Mouse (Mus musculus) spleen, postnatal 4 days (tissue): ENCODE results near the gene Smim27.

ENCODE experiments used
- DNase-seq, 2 experiments: peaks; one replicate each; pipeline ENCODE4 v3.0.0; 2022; ENCODE audit warnings: low spot score in 2 of 2

Smim27 gene

DNA sequence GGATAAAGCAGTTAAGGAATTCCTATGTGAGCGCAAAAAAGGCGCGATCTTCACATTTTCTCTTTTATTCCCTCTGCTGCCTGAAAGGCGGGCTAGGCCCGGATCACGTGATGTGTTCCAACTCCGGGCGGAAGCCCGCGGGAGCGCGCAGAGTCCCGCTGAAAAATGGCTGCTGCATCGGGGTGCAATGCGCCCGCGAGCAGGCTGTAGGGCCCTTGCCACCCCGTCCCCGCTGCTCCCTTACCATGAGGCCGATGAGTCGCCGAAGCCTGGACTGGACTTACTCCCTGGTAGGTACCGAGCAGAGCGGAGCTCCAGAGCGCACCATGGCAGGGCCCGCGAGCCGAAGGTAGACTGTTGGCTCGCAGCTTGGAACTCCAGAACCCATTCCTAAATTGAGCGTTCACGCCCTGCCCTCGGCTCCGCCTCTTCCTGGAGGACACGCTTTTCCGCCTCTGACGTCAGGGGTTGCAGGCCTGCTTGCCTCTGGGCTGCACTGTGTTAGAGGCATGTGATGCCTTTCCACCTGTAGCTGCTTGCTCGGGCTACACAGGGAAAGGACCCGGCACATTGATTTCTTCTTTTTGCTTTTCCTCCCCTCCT, at the start of gene Smim27, which contains the start of gene Topors:
Gene Smim27, plus strand, starts transcription at position 150 of the 603 bp plus-strand sequence.
Gene Topors, minus strand, starts transcription at position 421 of the 603 bp plus-strand sequence.
- DNase-seq = peak; percentile 87 to 92

DNA sequence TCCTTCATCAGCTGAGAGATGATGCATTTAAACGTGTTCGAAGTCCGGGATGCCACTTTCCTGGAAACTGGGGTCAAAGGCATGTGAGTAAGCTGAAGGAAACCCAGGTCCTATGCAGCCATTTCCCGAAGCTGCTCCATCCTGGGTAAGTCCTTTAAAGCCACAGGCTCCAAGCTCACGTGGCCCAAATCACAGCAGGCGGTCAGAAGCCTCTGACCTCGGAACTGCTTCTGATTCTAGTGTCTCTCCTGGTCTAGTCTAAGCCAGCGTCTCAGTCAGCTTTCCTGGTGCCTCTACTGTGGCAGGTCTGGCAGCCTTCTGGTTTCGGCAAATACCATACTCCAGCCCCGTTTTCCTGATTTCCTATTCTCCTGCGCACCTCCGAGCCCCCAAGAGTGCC, 48.9 kb upstream of the Smim27 start:
- DNase-seq = no peak

DNA sequence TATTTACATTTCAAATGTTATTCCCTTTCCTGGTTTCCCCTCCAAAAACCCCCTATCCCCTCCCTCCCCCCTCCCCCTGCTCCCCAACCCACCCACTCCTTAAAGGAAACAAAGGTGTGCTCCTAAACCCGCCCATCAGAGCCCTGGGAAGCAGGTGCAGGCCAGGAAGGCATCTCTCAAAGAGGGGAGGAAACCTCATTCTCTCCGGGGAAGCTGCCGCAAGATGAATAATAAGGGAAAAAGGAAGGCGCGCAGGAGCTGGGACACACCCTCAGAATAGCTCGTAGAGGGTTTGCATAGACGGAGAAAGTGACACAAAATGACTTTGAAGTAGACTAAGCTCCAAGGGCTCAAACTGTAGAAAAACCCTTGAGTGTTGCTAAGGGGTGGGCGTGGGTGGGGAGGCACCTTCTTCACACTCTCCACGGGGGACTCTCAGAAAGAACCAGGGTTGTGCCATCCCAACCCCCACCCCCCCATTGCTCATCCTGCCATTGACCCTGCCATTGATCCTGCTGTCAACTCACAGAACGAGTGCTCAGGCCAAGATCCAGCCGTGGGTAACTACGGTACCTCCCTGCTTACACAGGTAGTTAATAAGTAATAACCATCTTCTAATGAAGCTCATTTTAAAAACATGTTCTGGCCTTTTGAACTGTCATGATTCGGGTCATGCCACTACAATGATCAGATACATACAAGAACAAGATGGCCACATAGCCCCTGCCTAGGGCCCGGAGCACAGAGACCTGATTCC, 48.2 kb upstream of the Smim27 start:
- no peak for DNase-seq

DNA sequence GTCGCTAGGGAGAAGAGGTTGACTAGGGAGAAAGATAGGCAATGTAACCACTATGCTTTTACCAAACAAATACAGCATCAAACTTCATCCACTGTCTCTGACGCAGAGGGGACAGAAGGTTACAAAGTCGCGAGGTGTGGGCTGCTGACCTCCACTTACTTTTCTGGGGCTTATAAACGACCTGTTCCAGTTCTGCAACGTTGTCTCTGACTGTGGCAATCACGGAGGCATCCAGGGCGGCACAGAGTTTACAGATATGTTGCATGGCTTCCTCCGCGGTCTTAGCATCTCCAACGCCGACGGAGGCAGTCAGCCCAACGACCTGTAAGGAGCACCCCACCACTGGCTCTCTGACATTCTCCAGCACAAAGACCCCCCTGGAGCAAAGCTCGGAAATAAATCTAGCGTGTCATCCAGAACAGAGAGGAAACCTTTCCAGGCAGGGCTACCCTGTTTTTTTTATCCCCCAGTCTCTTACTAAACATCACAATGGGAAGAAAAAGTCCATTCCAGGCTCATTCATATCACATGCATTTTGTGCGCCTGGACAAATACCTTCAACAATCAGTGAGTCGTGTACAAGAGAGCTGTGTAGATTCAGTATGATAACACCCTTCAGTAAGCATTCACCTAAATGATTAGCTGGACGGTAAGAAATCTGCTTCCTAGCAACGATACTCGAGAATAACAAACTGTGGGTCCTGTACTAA, 47.3 kb upstream of the Smim27 start:
- no peak for DNase-seq

DNA sequence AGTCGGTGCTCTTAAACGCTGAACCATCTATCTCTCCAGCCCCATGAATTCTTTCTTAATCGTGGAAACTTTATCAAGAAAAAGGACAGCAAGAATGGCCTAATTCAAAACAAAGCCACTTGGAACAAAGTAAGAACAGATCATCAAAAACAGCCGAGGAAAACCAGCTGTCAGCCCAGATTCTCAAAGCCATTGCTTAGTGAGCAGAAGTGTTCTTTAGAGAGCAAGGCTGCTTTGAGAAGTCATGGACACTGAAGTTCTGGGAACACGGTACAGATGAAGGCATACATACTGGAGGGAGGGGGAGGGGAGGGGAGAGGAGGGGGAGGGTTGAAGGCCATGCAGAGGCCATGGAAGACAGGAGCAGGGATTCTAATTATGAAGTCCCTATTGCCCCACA, 43.3 kb upstream of the Smim27 start:
- no peak for DNase-seq

DNA sequence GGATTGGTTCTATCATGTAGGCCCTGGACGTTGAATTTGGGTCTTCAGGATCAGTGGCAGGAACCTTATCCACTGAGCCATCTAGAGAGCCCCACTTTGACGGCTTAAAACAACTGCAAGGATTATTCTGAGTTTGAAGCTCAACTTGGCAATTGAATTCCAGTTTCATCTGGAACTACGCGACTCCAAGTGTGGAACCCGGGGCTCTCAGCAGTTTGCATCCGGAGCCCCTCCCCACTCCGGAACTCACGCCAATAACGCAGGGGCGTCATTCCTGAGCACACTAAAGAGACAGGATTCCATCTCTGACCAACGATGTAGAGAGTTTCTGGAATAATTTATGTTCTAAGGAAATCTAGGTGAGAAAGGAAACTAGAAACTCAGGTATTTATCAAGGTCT, 42.2 kb upstream of the Smim27 start:
- no peak for DNase-seq

DNA sequence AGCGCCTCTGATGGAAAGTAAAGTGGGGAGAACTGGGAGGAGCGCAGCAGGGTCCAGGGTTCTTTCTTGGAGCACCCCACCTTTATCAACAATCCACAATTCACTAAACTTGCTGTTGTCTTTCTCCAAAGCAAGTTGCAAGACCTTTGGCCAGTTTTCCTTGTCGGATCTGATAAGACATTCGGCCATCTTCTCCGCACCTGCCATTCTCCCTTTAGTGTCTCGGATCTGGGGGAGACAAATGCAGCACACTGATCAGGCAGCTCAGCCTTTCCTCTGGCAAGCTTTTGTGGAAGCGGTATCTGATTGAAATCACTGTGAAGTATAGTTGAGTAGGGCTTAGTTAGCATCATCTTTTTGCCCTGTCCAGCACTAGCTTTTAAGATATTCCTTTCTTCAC, 41.5 kb upstream of the Smim27 start:
- no peak for DNase-seq

DNA sequence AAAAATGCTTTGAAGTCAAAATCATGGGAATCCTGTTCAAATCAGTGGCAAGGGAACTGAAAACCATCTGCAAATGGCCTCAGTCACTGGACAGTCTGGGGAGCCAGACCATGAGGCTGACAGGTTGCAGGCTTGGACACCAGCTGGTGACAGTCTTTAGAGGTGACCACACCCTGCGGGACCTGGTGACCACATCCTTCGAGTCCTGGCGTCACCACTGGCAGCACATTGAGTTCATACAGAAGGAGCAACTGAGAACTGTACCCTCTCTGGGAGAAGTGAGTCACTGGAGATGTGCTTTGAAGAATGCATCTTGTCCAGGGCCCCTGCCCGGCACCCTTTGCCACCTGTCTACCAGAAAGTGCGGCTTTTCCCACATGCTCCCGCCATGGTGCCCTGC, 39.7 kb upstream of the Smim27 start:
- no peak for DNase-seq

DNA sequence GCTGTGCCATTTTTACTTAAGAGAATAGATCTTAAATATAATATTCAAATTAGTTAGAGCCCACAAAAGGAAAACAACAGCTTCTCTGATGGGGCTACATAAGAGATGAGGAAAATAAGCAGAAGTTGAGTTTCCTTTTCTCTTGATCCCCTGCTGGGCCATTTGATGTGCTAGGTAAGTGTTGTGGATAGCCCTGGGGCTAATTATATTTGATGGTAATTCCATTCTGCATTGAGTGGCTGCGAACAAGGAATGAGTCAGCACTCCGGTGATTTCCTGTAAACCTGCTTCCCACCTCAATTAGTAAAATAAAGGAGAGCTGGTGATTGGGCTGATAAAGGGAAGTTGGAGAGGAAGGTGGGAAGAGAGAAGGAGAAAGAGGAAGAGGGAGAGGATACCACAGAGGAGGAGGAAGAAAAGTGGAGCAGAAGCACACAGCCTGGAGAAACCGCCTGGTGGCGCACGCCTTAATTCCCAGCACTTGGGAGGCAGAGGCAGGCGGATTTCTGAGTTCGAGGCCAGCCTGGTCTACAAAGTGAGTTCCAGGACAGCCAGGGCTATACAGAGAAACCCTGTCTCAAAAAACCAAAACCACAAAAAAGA, 36.2 kb upstream of the Smim27 start:
- no peak for DNase-seq

DNA sequence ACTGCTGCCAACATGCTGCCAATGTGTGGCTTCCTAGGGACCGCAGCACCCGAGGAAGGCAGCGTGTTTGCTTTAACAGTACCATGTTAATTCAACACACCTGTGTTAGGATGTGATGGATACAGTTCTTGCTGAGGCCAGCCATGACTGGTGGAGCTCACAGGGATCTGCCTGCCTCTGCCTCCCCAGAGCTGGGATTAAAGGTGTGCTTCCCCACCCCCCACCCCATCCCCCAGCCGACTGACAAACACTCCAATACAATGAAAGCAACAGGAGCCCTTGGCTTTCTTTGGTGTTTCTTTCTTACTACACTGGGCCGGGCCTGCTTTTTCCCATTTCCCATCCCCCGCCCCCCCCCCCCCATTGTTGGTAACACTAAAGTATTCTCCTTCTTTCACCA, 35.1 kb upstream of the Smim27 start:
- no peak for DNase-seq

DNA sequence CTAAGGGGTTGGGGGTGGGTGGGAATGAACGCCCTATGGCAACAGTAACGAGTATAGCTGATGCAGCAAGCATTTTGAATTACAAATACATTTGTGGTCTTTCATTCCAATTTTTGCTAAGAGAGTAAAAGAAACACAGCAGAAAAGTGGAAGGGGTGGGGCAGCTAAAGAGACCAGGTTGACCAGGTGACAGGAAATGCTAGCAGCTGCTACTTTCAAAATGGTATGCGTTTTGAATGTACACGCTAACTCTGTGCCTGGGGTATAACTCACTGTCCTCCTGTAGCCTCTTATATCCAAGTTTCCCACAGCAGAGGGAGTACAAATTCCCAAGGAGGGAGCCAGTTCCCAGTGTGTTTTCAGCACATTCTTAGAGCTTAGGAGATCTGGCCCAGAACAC, 32.5 kb upstream of the Smim27 start:
- no peak for DNase-seq

DNA sequence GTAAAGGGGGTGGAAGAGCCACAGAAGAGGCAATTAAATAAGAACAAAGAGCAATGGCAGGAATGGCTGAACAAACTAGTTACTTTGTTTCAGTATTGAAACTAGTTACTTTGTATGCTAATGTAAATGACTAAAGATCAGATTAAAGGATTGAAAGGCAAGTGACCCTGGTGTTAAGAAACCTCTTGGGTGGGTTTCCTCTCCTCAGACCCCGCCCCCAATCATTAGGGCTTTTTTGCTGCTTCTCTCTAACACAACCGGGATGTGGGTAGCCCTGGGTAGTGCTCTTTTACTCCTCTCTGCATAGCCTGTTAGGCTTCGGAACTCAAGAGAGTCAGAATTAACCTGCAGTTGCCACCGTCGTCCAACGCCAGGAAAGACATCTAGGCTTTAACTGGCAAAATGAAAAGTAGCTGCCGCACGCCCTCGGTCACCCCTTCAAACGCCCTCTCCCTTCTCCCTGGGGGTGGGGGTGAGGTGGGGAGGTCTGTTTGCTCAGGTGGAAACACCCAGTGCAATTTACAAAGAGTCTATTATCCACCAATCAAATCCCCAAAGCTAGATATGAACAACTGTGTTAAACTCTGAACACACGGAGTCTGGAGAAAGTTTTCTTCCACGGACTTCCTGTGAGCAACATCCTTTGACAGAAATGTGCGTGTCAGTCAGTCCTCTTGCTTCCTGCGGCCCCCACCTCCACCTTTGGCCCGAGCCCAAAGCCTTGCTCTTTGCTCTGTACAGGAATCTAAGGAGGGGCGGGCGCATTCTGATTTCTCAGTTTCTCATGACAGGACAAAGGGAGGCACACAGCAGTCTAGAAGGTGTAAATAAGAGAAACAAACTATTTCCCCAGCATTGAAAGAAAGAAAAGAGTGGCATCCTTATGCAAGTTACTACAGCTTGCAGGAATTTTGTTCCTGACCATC, 30.6 kb upstream of the Smim27 start:
- peak; percentile 29 to 66 for DNase-seq

DNA sequence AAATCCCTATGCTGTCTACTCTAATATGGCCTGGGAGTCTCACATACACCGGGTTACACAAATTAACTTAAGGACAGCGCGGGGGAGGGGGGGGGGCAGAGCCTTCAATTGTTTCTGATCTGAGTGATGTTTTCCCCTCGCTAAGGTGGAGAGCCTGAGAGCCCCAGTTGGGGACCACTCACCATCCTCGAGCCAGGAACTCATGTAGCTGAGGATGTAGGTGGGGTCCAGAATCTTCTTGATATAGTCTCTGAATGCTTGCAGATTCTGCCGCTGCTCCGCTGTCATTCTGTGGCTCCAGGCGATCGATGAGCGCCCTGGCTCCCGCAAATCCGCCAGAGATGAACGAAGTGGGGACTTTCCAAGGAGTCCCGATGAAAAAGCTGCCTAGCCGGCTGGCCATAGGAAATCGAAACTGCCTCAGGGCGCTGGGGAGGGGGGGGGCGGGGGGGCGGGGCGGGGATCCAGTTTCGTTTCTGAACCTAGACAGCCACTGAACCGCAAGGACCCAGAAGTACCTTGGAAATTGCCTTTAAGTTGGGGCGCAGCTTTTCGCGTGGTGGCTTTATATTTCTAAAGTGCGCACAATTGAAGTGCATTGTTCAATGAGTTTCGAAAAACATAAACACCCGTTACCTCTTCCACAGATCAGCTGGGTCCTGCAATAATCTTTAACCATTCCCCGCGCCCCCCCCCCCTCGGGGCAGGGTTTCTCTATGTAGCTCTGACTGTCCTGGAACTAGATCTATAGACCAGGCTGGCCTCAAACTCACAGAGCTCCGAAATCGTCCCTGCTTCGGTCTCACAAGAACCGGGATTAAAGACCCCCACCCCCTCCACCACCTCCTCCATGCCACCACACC, 29.7 kb upstream of the Smim27 start, which contains the start of gene Ddx58:
Gene Ddx58, minus strand, starts transcription at position 420 of the 863 bp plus-strand sequence.
- peak in 1 of 2 experiments; percentile 67 for DNase-seq

DNA sequence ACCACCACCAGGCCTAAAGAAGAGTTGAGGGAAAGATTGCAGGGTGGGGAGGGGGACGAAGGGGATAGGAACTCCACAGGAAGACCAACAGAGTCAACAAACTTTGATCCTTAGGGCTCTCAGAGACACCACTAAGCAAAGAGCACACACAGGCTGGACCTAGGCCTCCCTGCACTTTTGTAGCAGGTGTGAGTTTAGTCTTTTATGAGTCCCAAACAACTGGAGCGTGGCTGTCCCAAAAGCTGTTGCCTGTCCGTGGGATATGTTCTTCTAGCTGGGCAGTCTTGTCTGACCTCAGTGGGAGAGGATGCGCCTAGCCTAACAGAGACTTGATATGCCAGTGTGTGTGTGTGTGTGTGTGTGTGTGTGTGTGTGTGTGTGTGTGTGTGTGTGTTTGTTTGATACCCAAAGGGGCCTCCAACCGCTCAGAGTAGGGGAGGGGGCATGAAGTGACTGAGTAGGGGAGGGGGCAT, 29.1 kb upstream of the Smim27 start:
- DNase-seq = no peak

DNA sequence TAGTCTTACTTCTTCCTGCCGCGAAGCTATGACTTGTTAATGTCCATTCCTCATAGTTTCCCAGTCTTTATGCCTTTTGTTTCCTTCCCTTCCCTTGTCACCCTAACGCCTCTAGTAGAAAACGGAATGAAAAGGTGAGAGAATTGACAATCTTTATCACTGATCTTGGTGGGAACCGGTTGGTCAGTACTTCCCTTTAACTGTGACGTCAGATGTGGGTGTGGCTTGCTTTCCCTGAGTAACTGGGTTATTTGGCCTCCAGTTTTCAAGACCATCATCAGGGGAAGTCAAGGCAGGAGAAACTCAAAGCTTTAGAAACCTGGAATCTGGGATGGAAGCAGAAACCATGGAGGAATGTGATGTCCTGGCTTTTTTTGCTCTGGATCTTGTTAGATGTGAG, 27.5 kb upstream of the Smim27 start:
- no peak for DNase-seq

DNA sequence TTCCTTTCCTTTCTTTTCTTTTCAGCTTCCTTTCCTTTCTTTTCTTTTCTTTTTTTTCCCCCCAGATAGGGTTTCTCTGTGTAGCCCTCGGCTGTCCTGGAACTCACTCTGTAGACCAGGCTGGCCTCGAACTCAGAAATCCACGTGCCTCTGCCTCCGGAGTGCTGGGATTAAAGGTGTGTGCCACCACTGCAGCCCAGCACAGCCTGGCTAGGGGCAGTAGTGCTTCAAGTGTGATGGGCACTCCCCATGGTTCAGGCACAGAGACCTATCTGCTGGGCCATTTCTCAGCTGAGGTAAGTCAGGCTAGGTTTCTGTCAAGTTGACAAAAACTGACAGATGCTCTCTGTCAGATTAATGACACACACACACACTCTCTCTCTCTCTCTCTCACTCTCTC, 26.4 kb upstream of the Smim27 start:
- no peak for DNase-seq

DNA sequence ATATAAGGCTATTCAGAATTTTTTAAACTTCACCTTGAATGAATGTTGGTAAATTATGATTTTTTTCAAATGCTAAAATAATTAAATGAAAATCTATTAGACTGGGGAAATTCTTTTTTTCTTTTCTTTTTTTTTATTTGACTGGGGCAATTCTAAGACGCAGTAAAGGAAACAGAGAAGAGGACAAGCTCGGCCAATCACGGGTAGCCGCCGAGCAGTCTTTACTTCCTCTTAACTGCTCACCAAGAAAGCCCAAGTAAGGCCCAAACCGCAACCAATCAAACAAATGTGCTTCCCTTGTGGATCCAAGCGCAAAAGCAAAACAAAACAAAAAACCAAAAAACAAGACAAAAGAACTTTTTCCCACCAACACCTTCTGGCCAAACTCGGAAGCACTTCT, 25.3 kb upstream of the Smim27 start:
- no peak for DNase-seq

DNA sequence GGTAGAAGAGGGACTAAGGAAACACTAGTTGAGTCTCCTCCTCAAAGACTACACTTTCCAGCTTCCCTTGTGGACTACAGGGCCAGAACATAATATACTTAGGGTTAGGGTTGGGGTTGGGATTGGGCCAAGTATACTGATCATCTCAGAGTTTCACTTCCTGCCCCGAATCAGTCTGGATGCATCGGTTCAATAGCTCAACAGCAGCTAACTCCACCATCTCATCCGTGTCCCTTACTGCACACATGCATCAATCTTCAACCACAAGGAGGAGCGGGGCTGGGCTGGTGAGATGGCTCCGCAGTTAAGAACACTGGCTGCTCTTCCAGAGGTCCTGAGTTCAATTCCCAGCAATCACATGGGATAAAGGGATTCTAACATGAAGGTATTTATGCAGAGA, 18.4 kb upstream of the Smim27 start:
- no peak for DNase-seq

DNA sequence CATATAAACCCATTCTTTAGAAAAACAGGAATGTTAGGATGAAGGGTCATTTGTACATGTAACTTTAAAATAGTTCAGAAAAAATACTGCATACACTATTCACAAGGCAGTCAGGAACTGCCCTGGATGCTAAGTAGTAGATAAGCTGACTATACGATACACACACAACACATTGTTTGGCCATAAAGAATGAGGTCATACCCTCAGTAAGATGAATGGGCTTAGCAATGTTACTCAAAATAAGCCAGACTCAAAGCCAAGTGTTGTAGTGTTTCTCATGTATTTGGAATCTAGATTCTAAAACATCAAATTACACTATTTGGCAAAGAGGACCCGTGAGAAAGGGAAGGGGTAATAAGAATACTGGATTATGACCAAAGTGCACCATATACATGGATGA, 15.6 kb upstream of the Smim27 start:
- DNase-seq = no peak

DNA sequence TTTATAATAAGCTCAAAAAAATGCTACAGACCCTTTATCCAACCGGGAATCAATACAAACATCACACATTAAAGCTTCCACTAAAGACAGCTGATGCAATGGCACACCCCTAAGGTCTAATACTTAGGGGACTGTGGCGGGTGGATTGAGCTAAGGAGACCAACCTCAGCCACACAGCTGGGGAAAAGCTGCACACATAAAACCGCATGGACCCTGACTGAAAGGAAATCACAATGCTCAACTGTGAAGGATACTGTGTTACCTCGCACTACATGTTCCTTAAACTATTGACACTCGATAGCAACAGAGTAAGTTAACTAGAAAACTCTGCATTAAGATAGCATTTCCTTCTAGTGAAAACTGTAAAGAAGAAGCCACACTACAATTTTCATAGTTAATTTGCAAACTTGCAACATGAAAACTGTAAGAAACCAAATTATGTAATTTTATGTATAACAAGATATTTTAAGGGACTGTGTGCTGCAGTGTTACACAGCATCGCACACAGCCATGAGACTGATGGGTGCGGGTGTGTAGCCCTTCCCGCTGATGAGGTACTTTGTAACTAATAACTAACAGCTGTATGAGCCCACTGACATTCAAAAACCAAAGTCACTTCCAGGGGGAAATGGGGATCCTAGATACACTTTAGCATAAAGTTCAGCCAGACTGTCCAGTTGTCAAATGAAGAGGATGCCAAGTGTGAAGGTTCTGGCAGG, 14.8 kb upstream of the Smim27 start:
- no peak for DNase-seq
